In the genomic region with DNA sequence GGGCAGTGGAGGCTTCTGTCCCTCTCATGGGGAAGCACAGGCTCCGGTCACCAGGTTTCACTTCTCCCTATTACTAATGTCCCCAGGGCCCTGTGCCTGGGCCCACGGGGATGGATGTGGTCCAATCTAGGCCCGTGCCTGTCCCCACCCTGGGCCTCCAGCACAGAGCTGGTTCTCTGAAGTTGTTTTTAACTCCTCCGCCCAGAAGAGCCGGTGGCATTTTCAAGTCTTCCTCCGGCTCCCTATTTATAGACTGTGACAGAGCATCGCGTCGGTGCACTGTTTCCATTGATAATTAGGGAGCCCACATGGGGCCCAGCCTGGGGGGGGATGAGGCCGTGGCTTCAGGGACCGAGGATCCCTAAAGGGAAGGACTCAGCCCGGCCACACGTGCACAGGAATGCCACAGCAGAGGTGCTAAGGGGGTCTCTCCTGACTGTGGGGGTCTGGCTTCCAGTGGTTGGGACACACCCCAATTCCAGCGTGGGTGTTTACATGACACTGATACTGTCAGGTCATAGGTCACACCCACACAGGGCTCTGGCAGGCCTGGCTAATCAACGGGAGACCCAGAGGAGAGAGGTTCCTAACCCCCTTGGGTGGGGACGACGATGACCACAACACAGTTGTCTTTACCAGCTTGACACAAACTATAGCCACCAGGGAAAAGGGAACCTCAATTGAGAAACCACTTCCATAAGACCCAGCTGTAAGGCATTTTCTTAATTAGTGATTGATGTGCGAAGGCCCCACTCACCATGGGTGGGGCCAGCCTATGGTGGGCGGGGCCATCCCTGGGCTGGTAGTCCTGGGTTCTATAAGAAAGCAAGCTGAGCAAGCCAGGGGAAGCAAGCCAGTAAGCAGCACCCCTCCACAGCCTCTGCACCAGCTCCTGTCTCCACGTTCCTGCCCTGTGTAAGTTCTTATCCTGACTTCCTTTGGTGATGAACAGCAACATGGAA, we compare ENCODE assay signal across 8 mouse cellular contexts. TPM values are rescaled to one million over a fixed set of nuclear protein-coding genes. Genes with fewer than 3 reads are reported as not detected.
DNase-seq lines count a peak whose midpoint lies in the region; ATAC-seq lines count a peak whose summit lies in the region.
"Had no signal": no experiment of that assay in that cellular context is flagged by ENCODE, and none has a peak within 500 bp of the region (broad histone marks: within the 10 kb centered on the region; RNA-seq: fewer than 3 reads in every experiment).

No protein-coding gene starts in this region.

- DNase-seq in gastrocnemius, postnatal 14 days: peak; percentile 49
- no peak for DNase-seq in limb, embryonic 11.5 days (ENCODE audit: low spot score)
- peak; percentile 55 for DNase-seq in splenic B cell, adult 2 months (ENCODE audit: low read depth, low spot score)
- no peak for DNase-seq in thymus, postnatal 25 days
- DNase-seq in testis, postnatal 14 days (ENCODE audit: low spot score): no peak

- 45% methylated on average over 20 of the region's 20 CpGs for WGBS in neural tube, embryonic 13.5 days
- 43% methylated on average over 20 of the region's 20 CpGs for WGBS in neural tube, embryonic 15.5 days
- 40% methylated on average over 20 of the region's 20 CpGs for WGBS in limb, embryonic 11.5 days

- no peak overlapping the region for H3K4me3 ChIP-seq in neural tube, embryonic 13.5 days
- H3K4me3 ChIP-seq in neural tube, embryonic 15.5 days (replicated peaks): no peak overlapping the region
- no peak overlapping the region for H3K4me3 ChIP-seq in limb, embryonic 11.5 days (ENCODE audit: low read depth, low read length)

- 0 out of 2 replicates have a peak overlapping the region, but pooled peaks have one; percentile 0 for H3K9ac ChIP-seq in neural tube, embryonic 13.5 days
- H3K9ac ChIP-seq in neural tube, embryonic 15.5 days (replicated peaks): no peak overlapping the region
- H3K9ac ChIP-seq in limb, embryonic 11.5 days (ENCODE audit: low read length): no peak overlapping the region

- H3K4me2 ChIP-seq in neural tube, embryonic 13.5 days: no peak overlapping the region
- H3K4me2 ChIP-seq in neural tube, embryonic 15.5 days: no peak overlapping the region
- H3K4me2 ChIP-seq in limb, embryonic 11.5 days (ENCODE audit: low read depth, severe bottlenecking): no peak overlapping the region

- H3K4me1 ChIP-seq in neural tube, embryonic 13.5 days (replicated peaks): peaks cover 31% of the 10 kb centered on the region
- H3K4me1 ChIP-seq in neural tube, embryonic 15.5 days: peaks cover 37% of the 10 kb centered on the region
- H3K4me1 ChIP-seq in limb, embryonic 11.5 days (ENCODE audit: control insufficient read depth, insufficient read depth, low read length): peaks cover 18% of the 10 kb centered on the region

- no peaks in the 10 kb centered on the region for H3K9me3 ChIP-seq in neural tube, embryonic 13.5 days
- H3K9me3 ChIP-seq in neural tube, embryonic 15.5 days (replicated peaks): no peaks in the 10 kb centered on the region
- no peaks in the 10 kb centered on the region for H3K9me3 ChIP-seq in limb, embryonic 11.5 days (ENCODE audit: control insufficient read depth, low read length)

- intact Hi-C loops in gastrocnemius, postnatal 14 days (cut with DNase I; ENCODE audit: low total_unique reads): no loop called here

- no peak for ATAC-seq in neural tube, embryonic 13.5 days (ENCODE audit: low read depth)
- no peak for ATAC-seq in neural tube, embryonic 15.5 days (ENCODE audit: low FRiP score)
- 0 out of 2 replicates have a peak, but pooled peaks have one; percentile 2 for ATAC-seq in limb, embryonic 11.5 days (ENCODE audit: insufficient number of reproducible peaks, low FRiP score, low TSS enrichment, low read depth)

- peak overlapping the region; percentile 54 for H3K27ac ChIP-seq in neural tube, embryonic 13.5 days (replicated peaks)
- H3K27ac ChIP-seq in neural tube, embryonic 15.5 days (replicated peaks): no peak overlapping the region
- H3K27ac ChIP-seq in limb, embryonic 11.5 days (replicated peaks; ENCODE audit: low read depth, low read length): 0 out of 2 replicates have a peak overlapping the region, but pooled peaks have one; percentile 21

- no peaks in the 10 kb centered on the region for H3K36me3 ChIP-seq in neural tube, embryonic 13.5 days
- H3K36me3 ChIP-seq in neural tube, embryonic 15.5 days: no peaks in the 10 kb centered on the region
- no peaks in the 10 kb centered on the region for H3K36me3 ChIP-seq in limb, embryonic 11.5 days (ENCODE audit: control insufficient read depth, insufficient read depth, low read length)
- H3K36me3 ChIP-seq in splenic B cell, adult 2 months (ENCODE audit: control insufficient read depth, insufficient read depth, low read length, poor library complexity, severe bottlenecking): no peaks in the 10 kb centered on the region

- H3K27me3 ChIP-seq in neural tube, embryonic 13.5 days: no peaks in the 10 kb centered on the region
- no peaks in the 10 kb centered on the region for H3K27me3 ChIP-seq in neural tube, embryonic 15.5 days (replicated peaks)
- no peaks in the 10 kb centered on the region for H3K27me3 ChIP-seq in limb, embryonic 11.5 days (ENCODE audit: control insufficient read depth, insufficient read depth, low read length)
- H3K27me3 ChIP-seq in splenic B cell, adult 2 months (ENCODE audit: control insufficient read depth, insufficient read depth, low read length, poor library complexity, severe bottlenecking): no peaks in the 10 kb centered on the region

RNA-seq across cellular contexts. Expression of gene Crybb3, which starts 33.2 kb away (rescaled TPM):
- 0.96 and 1.1 TPM in 2 replicates for polyA plus RNA-seq in neural tube, embryonic 13.5 days (2015; fragmentation: Nextera tagmentation; extraction: Ambion mirVana)
- 1.2 and 1.5 TPM in 2 replicates for polyA plus RNA-seq in neural tube, embryonic 15.5 days (2015; fragmentation: Nextera tagmentation; extraction: Ambion mirVana)
- total RNA-seq in gastrocnemius, postnatal 14 days (2021): 1 to 10 TPM in 1 of 2 experiments, under 1 TPM in 1; 0.94 to 2.0 TPM
- 0.39 and 0.78 TPM in 2 replicates for polyA plus RNA-seq in limb, embryonic 11.5 days (2014; fragmentation: Nextera tagmentation; extraction: Ambion mirVana)

RNA-seq across cellular contexts. Expression of gene Crybb2, which starts 44.6 kb away (rescaled TPM):
- not detected in 2 replicates for polyA plus RNA-seq in neural tube, embryonic 13.5 days (2015; fragmentation: Nextera tagmentation; extraction: Ambion mirVana)
- polyA plus RNA-seq in neural tube, embryonic 15.5 days (2015; fragmentation: Nextera tagmentation; extraction: Ambion mirVana): not detected in 2 replicates
- not detected for total RNA-seq in gastrocnemius, postnatal 14 days (2021)
- polyA plus RNA-seq in limb, embryonic 11.5 days (2014; fragmentation: Nextera tagmentation; extraction: Ambion mirVana): not detected in 2 replicates
- polyA plus RNA-seq: neural tube, embryonic 14.5 days had no signal

Comparison
In these comparisons a context has a peak if more than half of its experiments do, and no peak if none do; other contexts are left out.
1. DNase-seq: peak in gastrocnemius, postnatal 14 days (single experiment) and splenic B cell, adult 2 months (single experiment); none in limb, embryonic 11.5 days (single experiment), thymus, postnatal 25 days (single experiment) and testis, postnatal 14 days (single experiment).